Mouse (Mus musculus): Measurements from ENCODE around the gene Bdh1. TPM values are rescaled to one million over a fixed set of nuclear protein-coding genes. Genes with fewer than 3 reads are reported as not detected.

The Bdh1 gene
- polyA plus RNA-seq, 1 experiment from 2014 or later = 93.4 TPM

DNA sequence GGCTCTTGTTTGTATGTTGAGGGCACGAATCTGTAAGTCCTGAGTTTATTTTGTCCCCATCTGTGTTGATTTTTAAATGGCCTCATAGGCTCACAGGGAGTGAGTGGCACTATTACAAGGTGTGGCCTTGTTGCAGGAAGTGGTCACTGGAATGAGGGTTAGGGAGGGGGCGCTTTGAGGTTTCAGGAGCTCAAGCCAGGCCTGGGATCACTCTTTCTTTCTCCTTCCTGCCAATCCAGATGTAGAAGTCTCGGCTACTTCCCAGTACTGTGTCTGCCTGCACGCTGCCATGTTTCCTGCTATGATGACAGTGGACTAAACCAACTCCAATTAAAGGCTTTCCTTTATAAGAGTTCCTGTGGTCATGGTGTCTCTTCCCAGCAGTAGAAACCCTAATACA, 76.3 kb downstream of the Bdh1 start:
- Histone ChIP-seq H3K4me1 (replicated peaks) (peaks cover 45% of the 10 kb centered on the region), H3K4me2 (no peak overlapping the region), H3K36me3 (no peaks in the 10 kb centered on the region), H3K4me3 (no peak overlapping the region), H3K9ac (no peak overlapping the region), H3K9me3 (no peaks in the 10 kb centered on the region), H3K27me3 (0 out of 2 replicates have a peak, but pooled peaks cover 9% of the 10 kb centered on the region), H3K27ac (replicated peaks) (no peak overlapping the region)
- no peak for ATAC-seq (ENCODE audit: low read depth)
- WGBS = 84% methylated on average over 4 of the region's 4 CpGs

DNA sequence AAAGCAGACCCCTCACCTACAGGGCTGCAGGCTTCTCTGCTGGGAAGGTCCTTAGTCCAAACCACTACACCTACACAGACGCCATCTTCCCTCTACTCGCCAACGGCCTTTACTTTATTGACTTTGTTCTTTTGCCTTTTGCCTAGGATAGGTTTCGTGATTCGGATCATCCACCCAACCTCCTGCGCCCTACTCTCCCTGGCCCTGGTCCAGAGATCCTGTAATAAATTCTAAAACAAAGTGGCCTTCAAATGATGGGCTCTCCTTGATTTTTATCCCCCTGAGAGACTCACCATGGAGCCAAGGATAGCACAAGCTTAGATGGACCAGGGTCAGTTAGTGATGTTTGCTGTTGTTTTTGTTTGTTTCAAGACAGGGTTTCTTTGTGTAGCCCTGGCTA, 76.9 kb downstream of the Bdh1 start:
- H3K36me3 ChIP-seq = no peaks in the 10 kb centered on the region
- no peak for ATAC-seq (ENCODE audit: low read depth)
- no peak overlapping the region for H3K4me3 ChIP-seq
- no peaks in the 10 kb centered on the region for H3K9me3 ChIP-seq
- peaks cover 42% of the 10 kb centered on the region for H3K4me1 ChIP-seq (replicated peaks)
- 94% methylated on average over 6 of the region's 6 CpGs for WGBS
- 0 out of 2 replicates have a peak overlapping the region, but pooled peaks have one; percentile 46 for H3K27ac ChIP-seq (replicated peaks)
- 0 out of 2 replicates have a peak, but pooled peaks cover 9% of the 10 kb centered on the region for H3K27me3 ChIP-seq
- no peak overlapping the region for H3K4me2 ChIP-seq
- no peak overlapping the region for H3K9ac ChIP-seq

DNA sequence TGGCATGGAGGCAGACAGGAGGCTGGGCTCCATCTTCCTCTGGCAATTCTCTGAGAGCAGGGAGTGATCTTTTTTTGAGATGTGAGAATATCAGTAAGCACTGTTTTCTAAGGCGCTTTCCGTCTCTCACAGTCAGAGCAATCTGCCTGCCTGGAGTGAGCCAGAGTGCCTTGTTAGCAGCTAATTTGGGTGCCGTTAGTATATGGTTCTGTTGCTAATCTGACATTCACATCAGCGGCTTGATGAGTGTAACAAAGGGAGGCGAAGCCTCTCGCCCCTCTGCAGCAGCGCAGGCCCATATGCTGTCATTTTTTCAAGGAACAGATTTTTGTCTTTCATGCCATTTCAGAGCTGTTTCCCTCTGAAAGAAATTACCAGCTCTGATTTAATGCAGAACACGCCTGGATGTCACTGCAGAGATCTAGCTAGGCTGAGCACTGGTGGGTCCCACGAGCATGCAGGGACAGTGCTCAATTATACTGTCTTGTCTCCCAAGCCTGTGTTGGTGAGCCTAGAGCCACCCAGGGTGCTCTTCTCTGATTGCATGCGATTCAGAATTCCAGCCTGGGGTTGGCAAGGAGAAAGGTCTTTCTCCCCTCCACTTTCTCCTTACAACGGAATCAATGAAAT, 77.7 kb downstream of the Bdh1 start:
- peaks cover 39% of the 10 kb centered on the region for H3K4me1 ChIP-seq (replicated peaks)
- peak overlapping the region; percentile 46 for H3K27ac ChIP-seq (replicated peaks)
- H3K9me3 ChIP-seq = no peaks in the 10 kb centered on the region
- ATAC-seq (ENCODE audit: low read depth) = no peak
- H3K27me3 ChIP-seq = 0 out of 2 replicates have a peak, but pooled peaks cover 7% of the 10 kb centered on the region
- no peak overlapping the region for H3K9ac ChIP-seq
- no peak overlapping the region for H3K4me2 ChIP-seq
- H3K36me3 ChIP-seq = no peaks in the 10 kb centered on the region
- no peak overlapping the region for H3K4me3 ChIP-seq
- 54% methylated on average over 11 of the region's 11 CpGs for WGBS

DNA sequence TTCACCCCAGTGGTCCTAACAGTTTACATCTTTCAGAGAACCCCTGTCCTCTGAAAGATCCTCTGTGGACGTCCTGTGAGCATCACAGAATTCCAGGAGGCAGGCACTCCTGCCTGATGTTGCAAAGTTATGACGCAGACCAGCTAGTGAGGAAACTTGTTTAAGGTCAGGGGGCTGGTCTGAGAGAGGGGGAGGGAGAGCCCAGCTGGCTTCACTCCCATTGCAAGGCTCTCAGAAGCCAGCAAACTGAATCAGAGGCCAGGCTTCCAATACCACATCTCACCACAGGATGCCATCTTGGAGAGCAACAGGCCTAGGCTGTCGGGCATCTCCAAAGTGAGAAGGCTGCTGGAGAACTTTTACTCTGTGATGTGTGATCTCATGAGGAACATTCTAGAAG, 78.5 kb downstream of the Bdh1 start:
- Histone ChIP-seq H3K9ac (no peak overlapping the region), H3K27me3 (no peaks in the 10 kb centered on the region), H3K9me3 (no peaks in the 10 kb centered on the region), H3K4me2 (no peak overlapping the region), H3K27ac (replicated peaks) (no peak overlapping the region), H3K36me3 (no peaks in the 10 kb centered on the region), H3K4me1 (replicated peaks) (peaks cover 39% of the 10 kb centered on the region), H3K4me3 (no peak overlapping the region)
- ATAC-seq (ENCODE audit: low read depth) = no peak
- 81% methylated on average over 3 of the region's 3 CpGs for WGBS

GRCm38 (mm10) chr16:31500969-31501750, 79.1 kb downstream of the Bdh1 start:
- 0 out of 2 replicates have a peak, but pooled peaks have one; percentile 28 for ATAC-seq (ENCODE audit: low read depth)
- no peak overlapping the region for H3K9ac ChIP-seq

DNA sequence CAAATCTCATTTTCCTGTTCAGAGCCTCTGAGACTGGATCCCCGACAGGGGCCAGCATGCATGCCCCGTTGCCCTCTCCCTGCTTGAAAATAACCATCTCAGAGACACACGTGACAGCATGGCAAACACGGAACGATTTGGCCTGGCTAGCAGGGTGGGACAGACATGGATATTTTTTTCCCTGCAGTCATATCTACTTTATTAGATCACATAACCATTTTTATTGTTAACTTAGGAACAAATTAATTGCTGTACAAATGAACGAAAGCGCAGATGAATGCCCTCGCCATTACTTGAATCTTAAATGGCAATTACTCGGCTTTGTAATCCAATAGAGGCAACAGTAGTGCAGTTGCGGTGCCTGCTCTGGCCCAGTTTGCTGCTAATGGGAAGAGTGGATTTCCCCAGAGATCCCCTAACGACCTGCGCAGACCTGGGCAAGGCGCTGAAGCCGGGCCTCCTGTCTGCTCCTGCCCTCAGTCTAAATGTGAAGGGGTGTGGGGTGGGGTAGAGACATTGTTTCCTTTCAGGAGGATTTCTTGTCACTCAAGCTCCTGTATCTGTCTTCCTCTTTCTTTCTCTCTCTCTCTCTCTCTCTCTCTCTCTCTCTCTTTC, 79.8 kb downstream of the Bdh1 start:
- Histone ChIP-seq H3K4me1 (replicated peaks) (peaks cover 41% of the 10 kb centered on the region), H3K27me3 (no peaks in the 10 kb centered on the region), H3K9me3 (no peaks in the 10 kb centered on the region), H3K4me2 (peak overlapping the region; percentile 14; the same call in 1 of the 2 replicates), H3K36me3 (no peaks in the 10 kb centered on the region), H3K9ac (peak overlapping the region; percentile 22; the same call in 1 of the 2 replicates), H3K4me3 (no peak overlapping the region), H3K27ac (replicated peaks) (peak overlapping the region; percentile 79)
- 30% methylated on average over 14 of the region's 14 CpGs for WGBS
- ATAC-seq (ENCODE audit: low read depth) = peak; percentile 52; the same call in 1 of the 2 replicates

More at GRCm38 (mm10) chr16:31500969-31501750, 79.1 kb downstream of the Bdh1 start:
- Histone ChIP-seq H3K27ac (replicated peaks) (peak overlapping the region; percentile 79), H3K4me1 (replicated peaks) (peaks cover 39% of the 10 kb centered on the region), H3K4me2 (peak overlapping the region; percentile 14; the same call in 1 of the 2 replicates), H3K36me3 (no peaks in the 10 kb centered on the region), H3K9me3 (no peaks in the 10 kb centered on the region), H3K27me3 (no peaks in the 10 kb centered on the region), H3K4me3 (no peak overlapping the region)
- 59% methylated on average over 14 of the region's 14 CpGs for WGBS

DNA sequence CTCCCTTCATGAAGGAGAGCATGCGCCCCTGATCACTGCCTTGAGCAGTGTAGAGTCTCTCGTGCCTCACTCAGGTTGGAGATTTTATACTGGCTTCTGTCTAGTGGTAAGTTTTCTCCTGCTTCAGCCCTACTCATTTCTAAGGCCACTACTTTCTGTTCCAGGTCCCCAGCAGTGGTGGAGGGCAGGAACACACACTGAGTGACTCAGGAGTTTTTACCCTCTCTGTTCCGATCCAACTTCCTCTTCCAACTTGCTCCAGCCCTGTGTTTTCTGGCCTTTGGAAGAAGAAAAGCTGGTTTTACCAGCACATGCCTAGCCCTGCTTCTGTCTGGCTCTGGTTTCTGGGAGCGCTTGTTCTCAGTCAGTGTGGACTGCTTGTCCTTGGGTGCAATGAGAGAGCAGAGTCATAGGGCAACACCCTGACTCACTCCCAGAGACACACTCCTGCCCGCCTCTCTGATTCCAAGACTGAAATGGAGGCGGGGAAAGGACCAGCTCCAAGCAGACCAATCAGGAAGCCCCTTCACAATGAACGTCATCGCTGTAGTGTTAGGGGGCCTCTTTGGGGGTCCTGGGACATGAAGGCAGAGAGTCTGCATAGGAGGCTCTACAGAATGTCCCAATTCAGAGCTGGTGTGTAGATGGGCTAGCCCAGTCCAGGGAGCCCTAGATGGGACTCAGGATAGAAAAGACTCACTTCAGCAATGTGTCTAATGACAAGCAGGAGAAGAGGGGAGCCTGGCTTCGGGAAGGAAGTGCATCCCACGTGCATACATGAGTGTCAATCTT, 84.8 kb downstream of the Bdh1 start:
- 48% methylated on average over 10 of the region's 10 CpGs for WGBS
- Histone ChIP-seq H3K36me3 (no peaks in the 10 kb centered on the region), H3K4me1 (replicated peaks) (peaks cover 49% of the 10 kb centered on the region), H3K27ac (replicated peaks) (no peak overlapping the region), H3K9me3 (no peaks in the 10 kb centered on the region), H3K4me2 (0 out of 2 replicates have a peak overlapping the region, but pooled peaks have one; percentile 14), H3K27me3 (peaks cover 8% of the 10 kb centered on the region; the same call in 1 of the 2 replicates), H3K9ac (no peak overlapping the region), H3K4me3 (no peak overlapping the region)
- no peak for ATAC-seq (ENCODE audit: low read depth)

- WGBS = 27% methylated on average over 6 of the region's 6 CpGs
- H3K4me1 ChIP-seq (replicated peaks) = peaks cover 44% of the 10 kb centered on the region
- no peaks in the 10 kb centered on the region for H3K36me3 ChIP-seq
- 0 out of 2 replicates have a peak overlapping the region, but pooled peaks have one; percentile 14 for H3K4me2 ChIP-seq
- peaks cover 8% of the 10 kb centered on the region; the same call in 1 of the 2 replicates for H3K27me3 ChIP-seq
- no peak overlapping the region for H3K9ac ChIP-seq
- no peaks in the 10 kb centered on the region for H3K9me3 ChIP-seq
- H3K27ac ChIP-seq (replicated peaks) = no peak overlapping the region
- no peak overlapping the region for H3K4me3 ChIP-seq
- no peak for ATAC-seq (ENCODE audit: low read depth)
Observed at GRCm38 (mm10) chr16:31507457-31507755, 85.3 kb downstream of the Bdh1 start.

GRCm38 (mm10) chr16:31507794-31508526, 85.9 kb downstream of the Bdh1 start:
- H3K36me3 ChIP-seq = no peaks in the 10 kb centered on the region
- H3K4me1 ChIP-seq (replicated peaks) = peaks cover 40% of the 10 kb centered on the region
- peak; percentile 40; the same call in 1 of the 2 replicates for ATAC-seq (ENCODE audit: low read depth)
- H3K9ac ChIP-seq = no peak overlapping the region
- no peak overlapping the region for H3K4me3 ChIP-seq
- no peaks in the 10 kb centered on the region for H3K9me3 ChIP-seq
- H3K4me2 ChIP-seq = no peak overlapping the region
- H3K27me3 ChIP-seq = peaks cover 8% of the 10 kb centered on the region; the same call in 1 of the 2 replicates
- WGBS = 29% methylated on average over 14 of the region's 14 CpGs
- H3K27ac ChIP-seq (replicated peaks) = no peak overlapping the region
